Mouse (Mus musculus): Measurements from ENCODE around the gene Fsip1.
"Not testable (repeated sequence)": the region's sequence is repeated elsewhere in the genome, so short reads cannot be mapped to it uniquely, and the experiment has no call there.

DNA sequence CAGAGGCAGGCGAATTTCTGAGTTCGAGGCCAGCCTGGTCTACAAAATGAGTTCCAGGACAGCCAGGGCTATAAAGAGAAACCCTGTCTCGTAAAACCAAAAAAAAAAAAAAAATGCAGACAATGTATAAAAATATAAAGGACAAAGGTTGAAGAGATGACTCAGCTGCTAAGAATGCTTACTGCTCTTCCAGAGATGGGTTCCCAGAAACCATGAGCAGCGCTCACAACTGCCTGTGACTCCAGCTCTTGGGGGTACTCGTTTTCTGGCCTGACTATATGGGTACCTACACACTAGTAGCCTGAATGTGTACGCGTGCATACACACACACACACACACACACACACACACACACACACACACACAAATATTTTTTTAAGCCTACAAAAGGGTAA is 32.3 kb upstream of the Fsip1 start:
- not testable (repeated sequence) for TF ChIP-seq POLR2AphosphoS2 (IDR thresholded peaks at IDR 0.05; ENCODE audit: insufficient read length, low read depth); POLR2A (IDR thresholded peaks at IDR 0.05; ENCODE audit: insufficient read length, low read depth); MAX (IDR thresholded peaks at IDR 0.05; ENCODE audit: low read depth); MYOG (IDR thresholded peaks at IDR 0.05; ENCODE audit: control insufficient read depth in 1 of 3, insufficient read depth in 1 of 3, insufficient read length in 2 of 3, low read depth in 2 of 3); MYOD1 (IDR thresholded peaks at IDR 0.05; ENCODE audit: control insufficient read depth in 1 of 3, insufficient read length in 2 of 3, low read depth in 2 of 3)
